Mouse (Mus musculus): ENCODE data around the gene Smyd2.

Gene Smyd2

GRCm38 (mm10) chr1:189871625-189872024 lies 50.5 kb downstream of the Smyd2 start:
- DNase-seq (ENCODE audit: low read depth): no peak

GRCm38 (mm10) chr1:189870539-189870938 lies 51.6 kb downstream of the Smyd2 start:
- DNase-seq (ENCODE audit: low read depth): no peak

GRCm38 (mm10) chr1:189869651-189870270 lies 52.4 kb downstream of the Smyd2 start:
- DNase-seq (ENCODE audit: low read depth): no peak

GRCm38 (mm10) chr1:189868036-189868435 lies 54.1 kb downstream of the Smyd2 start:
- no peak for DNase-seq (ENCODE audit: low read depth)

GRCm38 (mm10) chr1:189867497-189867896 lies 54.7 kb downstream of the Smyd2 start:
- DNase-seq (ENCODE audit: low read depth): peak; percentile 79

- DNase-seq (ENCODE audit: low read depth): no peak
Observed at GRCm38 (mm10) chr1:189867034-189867433, 55.1 kb downstream of the Smyd2 start.

GRCm38 (mm10) chr1:189866621-189867020 lies 55.5 kb downstream of the Smyd2 start:
- no peak for DNase-seq (ENCODE audit: low read depth)

- no peak for DNase-seq (ENCODE audit: low read depth)
Observed at GRCm38 (mm10) chr1:189864846-189865560, 57.2 kb downstream of the Smyd2 start.

- DNase-seq (ENCODE audit: low read depth): no peak
Observed at GRCm38 (mm10) chr1:189864301-189864700, 57.9 kb downstream of the Smyd2 start.

GRCm38 (mm10) chr1:189863727-189864126 lies 58.4 kb downstream of the Smyd2 start:
- DNase-seq (ENCODE audit: low read depth): no peak

- DNase-seq (ENCODE audit: low read depth): no peak
Observed at GRCm38 (mm10) chr1:189860942-189861315, 61.2 kb downstream of the Smyd2 start.

- DNase-seq (ENCODE audit: low read depth): no peak
Observed at GRCm38 (mm10) chr1:189860112-189860941, 61.8 kb downstream of the Smyd2 start.

- DNase-seq (ENCODE audit: low read depth): no peak
Observed at GRCm38 (mm10) chr1:189858377-189858776, 63.8 kb downstream of the Smyd2 start.

GRCm38 (mm10) chr1:189855739-189856138 lies 66.4 kb downstream of the Smyd2 start:
- DNase-seq (ENCODE audit: low read depth): no peak

- DNase-seq (ENCODE audit: low read depth): no peak
Observed at GRCm38 (mm10) chr1:189854646-189855045, 67.5 kb downstream of the Smyd2 start.

- DNase-seq (ENCODE audit: low read depth): peak; percentile 97
Observed at GRCm38 (mm10) chr1:189852456-189852855, 69.7 kb downstream of the Smyd2 start.

GRCm38 (mm10) chr1:189852051-189852450 lies 70.1 kb downstream of the Smyd2 start:
- peak; percentile 69 for DNase-seq (ENCODE audit: low read depth)

- no peak for DNase-seq (ENCODE audit: low read depth)
Observed at GRCm38 (mm10) chr1:189849550-189849949, 72.6 kb downstream of the Smyd2 start.

GRCm38 (mm10) chr1:189846319-189846718 lies 75.8 kb downstream of the Smyd2 start:
- no peak for DNase-seq (ENCODE audit: low read depth)

- DNase-seq (ENCODE audit: low read depth): no peak
Observed at GRCm38 (mm10) chr1:189834166-189834565, 88.0 kb downstream of the Smyd2 start.

- DNase-seq (ENCODE audit: low read depth): no peak
Observed at GRCm38 (mm10) chr1:189833351-189833750, 88.8 kb downstream of the Smyd2 start.

- no peak for DNase-seq (ENCODE audit: low read depth)
Observed at GRCm38 (mm10) chr1:189830797-189831232, 91.3 kb downstream of the Smyd2 start.
